Mouse (Mus musculus) cerebellum, adult 2 months (tissue): ENCODE measurements at regions not wholly inside any gene's neighbourhood (a gene's known extent, or its start where the extent isn't known, plus 50 kb on each side); places are given as distances from the start of the nearest gene placed in this dataset.

Experiments used
- DNase-seq, 2 experiments: peaks; one replicate each; pipeline ENCODE4 v3.0.0; 2021
- H3K27ac ChIP-seq: fragments of 200-500 bp; 2 replicates; pipeline ENCODE4 v1.5.1; 2012; ENCODE audit warnings: low read length, control low read depth, inconsistent platforms; ENCODE audit not compliant: insufficient read depth
- H3K27me3 ChIP-seq: fragments of 200-500 bp; 2 replicates; pipeline ENCODE4 v1.6.1; 2012; ENCODE audit warnings: inconsistent platforms, mild to moderate bottlenecking, low read length, moderate library complexity; ENCODE audit not compliant: control insufficient read depth, insufficient read depth
- H3K4me1 ChIP-seq: fragments of 200-500 bp; 2 replicates; pipeline ENCODE4 v1.6.1; 2011; ENCODE audit warnings: low read length; ENCODE audit not compliant: control insufficient read depth, insufficient read depth
- H3K4me3 ChIP-seq: fragments of 200-500 bp; replicated peaks from 2 replicates; pipeline ENCODE3; 2011; ENCODE audit warnings: mild to moderate bottlenecking, low read depth, low read length, control low read depth; ENCODE audit not compliant: insufficient read depth
- CTCF ChIP-seq: fragments of 200-500 bp; IDR thresholded peaks from 2 replicates; pipeline ENCODE4 v1.5.1; 2011; ENCODE audit warnings: low read depth, mild to moderate bottlenecking, control low read depth, low read length, moderate library complexity, borderline replicate concordance; ENCODE audit not compliant: insufficient read depth
- POLR2A ChIP-seq: fragments of 200-500 bp; IDR thresholded peaks from 2 replicates; pipeline ENCODE4 v1.6.1; 2011; ENCODE audit warnings: low read length, control low read depth, borderline replicate concordance; ENCODE audit not compliant: insufficient read depth
- WGBS: fragments of 180-500 bp; shearing (Covaris S2); methylation state at CpG from one replicate; pipeline ENCODE4 v1.1.7; 2018; 5-methylcytosine and 5-hydroxymethylcytosine counted together

DNA sequence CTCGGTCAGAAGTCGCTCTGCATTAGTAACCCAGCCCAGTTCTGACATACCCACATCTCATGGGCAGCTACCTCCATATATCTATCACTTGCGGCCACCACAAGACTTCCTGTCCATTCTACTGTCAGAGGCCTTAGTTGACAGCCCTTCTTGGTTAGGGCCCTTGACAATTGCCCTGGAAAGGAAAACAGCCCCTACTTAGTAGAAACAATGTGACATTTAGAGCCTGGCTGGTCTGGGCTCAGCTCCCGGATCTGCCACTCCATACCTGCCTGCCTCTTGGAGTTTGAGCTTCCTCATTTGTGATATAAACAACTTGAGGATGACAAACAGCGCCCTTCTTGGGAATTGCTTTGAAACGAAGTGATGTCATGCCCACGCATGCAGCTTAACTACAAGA lies 210.5 kb downstream of the 1500009L16Rik start:
- TF ChIP-seq POLR2A (no peak), CTCF (no peak)
- Histone ChIP-seq H3K27ac (no peak overlapping the region), H3K4me1 (no peaks in the 10 kb centered on the region; the same call in 1 of the 2 replicates), H3K27me3 (0 out of 2 replicates have a peak, but pooled peaks cover 1% of the 10 kb centered on the region), H3K4me3 (no peak overlapping the region)
- 92% methylated on average over 7 of the region's 7 CpGs for WGBS
- DNase-seq = no peak

DNA sequence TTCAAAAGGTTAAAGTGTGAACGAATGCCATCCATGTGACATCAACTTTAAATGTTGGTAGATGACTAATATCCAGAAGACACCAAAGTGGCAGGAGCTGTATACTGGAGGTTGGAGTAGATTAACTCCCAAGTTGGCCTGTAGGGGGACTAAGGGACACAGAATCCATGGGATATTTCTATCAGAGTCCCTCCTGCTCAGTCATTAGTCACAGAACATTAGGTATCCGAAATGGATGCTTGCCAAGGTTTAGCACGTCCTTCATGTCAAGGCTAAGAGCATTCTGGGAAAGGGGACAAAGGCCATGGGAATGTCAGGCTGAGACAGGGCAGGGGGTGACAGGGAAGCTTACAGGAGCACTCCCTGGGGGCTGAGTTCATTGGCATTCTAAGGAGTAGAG lies 211.8 kb downstream of the 1500009L16Rik start:
- no peak for TF ChIP-seq POLR2A
- TF ChIP-seq CTCF = no peak

GRCm38 (mm10) chr10:83937168-83937567 lies 214.5 kb downstream of the 1500009L16Rik start:
- DNase-seq = no peak
- Histone ChIP-seq H3K27ac (no peak overlapping the region), H3K27me3 (no peaks in the 10 kb centered on the region), H3K4me3 (no peak overlapping the region), H3K4me1 (no peaks in the 10 kb centered on the region)
- whole genome bisulfite sequencing = 55% methylated on average over 9 of the region's 9 CpGs
- TF ChIP-seq CTCF (no peak), POLR2A (no peak)

More for the DNA sequence above, 211.8 kb downstream of the 1500009L16Rik start:
- no peak overlapping the region for H3K27ac ChIP-seq
- DNase-seq = no peak
- no peak overlapping the region for H3K4me3 ChIP-seq
- no peaks in the 10 kb centered on the region for H3K27me3 ChIP-seq
- no peaks in the 10 kb centered on the region; the same call in 1 of the 2 replicates for H3K4me1 ChIP-seq
- 54% methylated on average over 3 of the region's 3 CpGs for WGBS

GRCm38 (mm10) chr10:83942101-83942500 lies 219.4 kb downstream of the 1500009L16Rik start:
- TF ChIP-seq POLR2A (no peak), CTCF (no peak)
- no peaks in the 10 kb centered on the region for H3K27me3 ChIP-seq
- no peak overlapping the region for H3K4me3 ChIP-seq
- H3K27ac ChIP-seq = no peak overlapping the region
- H3K4me1 ChIP-seq = no peaks in the 10 kb centered on the region
- no peak for DNase-seq
- WGBS = 34% methylated on average over 3 of the region's 3 CpGs

DNA sequence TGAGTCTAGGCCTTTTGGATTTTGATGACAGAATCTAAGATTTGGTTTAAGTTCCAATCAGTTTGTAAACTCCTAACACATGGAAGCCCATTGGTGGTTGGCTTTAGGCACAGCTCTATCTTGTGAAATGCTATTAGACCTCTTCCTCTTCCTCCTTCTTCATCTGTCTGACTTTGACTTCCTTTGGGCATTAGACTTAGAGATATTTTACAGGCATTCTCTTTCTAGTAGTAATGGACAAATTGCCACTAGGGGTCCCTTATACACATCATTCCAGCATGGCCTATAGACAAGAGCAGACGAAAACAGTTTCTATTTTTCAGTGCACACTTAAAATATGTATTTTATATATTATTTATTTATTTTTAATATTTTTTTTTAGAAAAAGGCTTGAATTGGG lies 221.5 kb downstream of the 1500009L16Rik start:
- Histone ChIP-seq H3K27ac (no peak overlapping the region), H3K27me3 (no peaks in the 10 kb centered on the region), H3K4me3 (no peak overlapping the region), H3K4me1 (no peaks in the 10 kb centered on the region)
- WGBS = 98% methylated on average over 1 of the region's 1 CpGs
- no peak for TF ChIP-seq POLR2A
- TF ChIP-seq CTCF = no peak
- DNase-seq = no peak

- no peaks in the 10 kb centered on the region for H3K27me3 ChIP-seq
- DNase-seq = no peak
- H3K27ac ChIP-seq = no peak overlapping the region
- 94% methylated on average over 10 of the region's 10 CpGs for WGBS
- TF ChIP-seq POLR2A (no peak), CTCF (no peak)
- no peaks in the 10 kb centered on the region for H3K4me1 ChIP-seq
- no peak overlapping the region for H3K4me3 ChIP-seq
Measured at GRCm38 (mm10) chr10:83944897-83945296, 222.2 kb downstream of the 1500009L16Rik start.

DNA sequence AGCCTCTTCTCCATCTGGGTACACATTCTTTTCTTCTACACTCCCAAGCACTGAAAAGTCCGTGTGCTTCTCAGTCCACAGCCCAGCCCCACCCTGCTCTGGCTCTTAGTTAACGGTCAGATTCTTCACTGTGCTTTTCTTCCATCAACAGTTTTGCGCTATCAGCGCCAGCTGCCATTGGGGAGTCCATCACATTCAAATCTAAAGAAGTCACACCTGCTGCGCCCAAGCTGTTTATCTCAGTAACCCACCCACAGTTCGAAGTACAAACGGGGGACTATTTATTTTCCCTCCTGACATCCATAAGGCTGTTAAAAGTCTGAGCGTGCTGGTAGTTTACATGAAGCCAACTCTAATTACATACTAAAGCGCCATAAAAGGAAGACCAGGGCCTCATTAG lies 222.8 kb downstream of the 1500009L16Rik start:
- 83% methylated on average over 9 of the region's 9 CpGs for WGBS
- no peaks in the 10 kb centered on the region for H3K4me1 ChIP-seq
- no peak overlapping the region for H3K27ac ChIP-seq
- H3K4me3 ChIP-seq = no peak overlapping the region
- no peak for DNase-seq
- no peak for TF ChIP-seq CTCF
- TF ChIP-seq POLR2A = no peak
- H3K27me3 ChIP-seq = no peaks in the 10 kb centered on the region

GRCm38 (mm10) chr10:83946186-83947176 lies 223.8 kb downstream of the 1500009L16Rik start:
- no peak overlapping the region for H3K27ac ChIP-seq
- no peaks in the 10 kb centered on the region for H3K27me3 ChIP-seq
- 63% methylated on average over 11 of the region's 11 CpGs for whole genome bisulfite sequencing
- no peak for DNase-seq
- TF ChIP-seq CTCF = no peak
- no peak for TF ChIP-seq POLR2A
- no peaks in the 10 kb centered on the region for H3K4me1 ChIP-seq
- no peak overlapping the region for H3K4me3 ChIP-seq
